Mouse (Mus musculus): Measurements from ENCODE around the gene Cldn4. TPM values are rescaled to one million over a fixed set of nuclear protein-coding genes. Genes with fewer than 3 reads are reported as not detected.
"Not testable (repeated sequence)": the region's sequence is repeated elsewhere in the genome, so short reads cannot be mapped to it uniquely, and the experiment has no call there.

Cldn4 gene
- polyA plus RNA-seq, 1 experiment from 2014 or later: 28.2 TPM

DNA sequence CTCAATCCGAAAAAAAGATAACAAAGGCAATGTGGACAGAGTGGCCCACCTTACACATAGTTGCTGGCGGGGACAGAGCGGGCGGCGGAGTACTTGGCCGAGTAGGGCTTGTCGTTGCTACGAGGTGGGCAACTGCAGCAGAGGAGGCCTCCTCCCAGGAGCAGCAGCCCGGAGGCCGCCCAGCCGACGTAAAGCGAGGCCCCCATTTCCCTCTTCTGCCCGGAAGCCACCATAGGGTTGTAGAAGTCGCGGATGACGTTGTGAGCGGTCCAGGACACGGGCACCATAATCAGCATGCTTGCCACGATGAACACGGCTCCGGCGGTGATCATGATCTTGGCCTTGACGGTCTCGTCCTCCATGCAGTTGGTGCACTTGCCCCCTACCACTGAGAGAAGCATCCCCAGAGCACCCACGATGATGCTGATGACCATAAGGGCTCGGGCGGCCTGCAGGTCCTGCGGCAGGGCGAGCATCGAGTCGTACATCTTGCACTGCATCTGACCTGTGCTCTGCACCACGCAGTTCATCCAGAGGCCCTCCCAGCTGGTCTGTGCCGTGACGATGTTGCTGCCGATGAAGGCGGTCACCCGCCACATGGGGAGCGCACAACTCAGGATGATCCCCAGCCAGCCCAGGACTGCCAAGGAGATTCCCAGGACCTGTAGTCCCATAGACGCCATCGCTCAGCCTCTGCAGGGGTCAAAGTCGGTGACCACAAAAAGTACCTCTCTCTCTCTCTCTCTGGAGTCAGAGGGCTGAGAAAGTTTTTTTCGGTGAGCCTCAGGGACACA lies 474 bp downstream of the Cldn4 start:
- 29% methylated on average over 43 of the region's 43 CpGs for WGBS
- peaks cover 11% of the 10 kb centered on the region for H3K4me1 ChIP-seq (ENCODE audit: insufficient read depth, low read depth, low read length)
- H3K27me3 ChIP-seq (replicated peaks; ENCODE audit: insufficient read depth, low read length): no peaks in the 10 kb centered on the region
- no peak for DNase-seq (ENCODE audit: low spot score)
- H3K4me3 ChIP-seq (ENCODE audit: low read depth, low read length): peak overlapping the region; percentile 40
- no peak for TF ChIP-seq CTCF (IDR thresholded peaks at IDR 0.05)
- no peak for TF ChIP-seq EP300 (IDR thresholded peaks at IDR 0.05)
- peak overlapping the region; percentile 46 for H3K9ac ChIP-seq (replicated peaks; ENCODE audit: low read depth)
- H3K4me2 ChIP-seq (replicated peaks; ENCODE audit: low read depth, low read length): peak overlapping the region; percentile 50
- H3K27ac ChIP-seq (ENCODE audit: low read length): peak overlapping the region; percentile 80
- H3K36me3 ChIP-seq (ENCODE audit: insufficient read depth, low read length): no peaks in the 10 kb centered on the region
- no peaks in the 10 kb centered on the region for H3K9me3 ChIP-seq (ENCODE audit: low read length)
- ATAC-seq: peak; percentile 5; the same call in 1 of the 2 replicates

DNA sequence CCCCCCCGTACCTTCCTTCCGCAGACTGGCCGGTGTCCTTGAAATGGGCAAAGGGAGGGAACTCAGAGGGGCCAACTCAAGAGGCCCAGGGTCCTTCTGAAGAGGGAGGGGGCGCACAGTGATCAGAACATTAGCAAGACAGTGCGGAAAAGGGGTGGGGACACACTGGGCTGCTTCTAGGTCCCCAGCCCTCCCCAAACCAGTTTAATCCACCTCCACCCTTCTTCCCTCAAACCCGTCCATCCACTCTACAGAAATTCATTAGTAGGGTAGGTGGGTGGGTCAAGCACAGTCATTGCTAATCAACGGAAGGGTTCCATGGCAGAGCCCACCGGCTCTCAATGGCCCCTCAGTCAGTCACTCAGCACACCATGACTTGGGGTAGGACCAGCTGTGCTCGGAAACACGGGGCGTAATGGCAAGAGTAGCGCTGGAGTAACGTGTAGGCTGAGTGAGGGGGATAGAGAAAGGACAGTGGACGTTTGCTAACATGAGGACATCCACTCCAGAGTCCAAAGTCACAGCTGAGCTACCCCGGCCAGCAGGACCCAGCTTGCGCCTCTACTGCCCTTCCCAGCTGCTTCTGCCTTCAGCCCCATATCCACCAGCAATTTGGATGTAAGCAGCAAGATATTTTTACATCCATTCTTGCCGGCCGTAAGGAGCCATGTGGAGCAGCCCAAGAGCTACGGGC lies 1.3 kb downstream of the Cldn4 start:
- H3K36me3 ChIP-seq (ENCODE audit: insufficient read depth, low read length): no peaks in the 10 kb centered on the region
- peak overlapping the region; percentile 50 for H3K4me2 ChIP-seq (replicated peaks; ENCODE audit: low read depth, low read length)
- 42% methylated on average over 16 of the region's 19 CpGs for WGBS
- peak overlapping the region; percentile 80 for H3K27ac ChIP-seq (ENCODE audit: low read length)
- no peaks in the 10 kb centered on the region for H3K27me3 ChIP-seq (replicated peaks; ENCODE audit: insufficient read depth, low read length)
- peak overlapping the region; percentile 40 for H3K4me3 ChIP-seq (ENCODE audit: low read depth, low read length)
- ATAC-seq: no peak
- TF ChIP-seq EP300 (IDR thresholded peaks at IDR 0.05): no peak
- no peak for TF ChIP-seq CTCF (IDR thresholded peaks at IDR 0.05)
- peak overlapping the region; percentile 46 for H3K9ac ChIP-seq (replicated peaks; ENCODE audit: low read depth)
- no peak for DNase-seq (ENCODE audit: low spot score)
- peaks cover 9% of the 10 kb centered on the region; the same call in 1 of the 2 replicates for H3K4me1 ChIP-seq (ENCODE audit: insufficient read depth, low read depth, low read length)
- no peaks in the 10 kb centered on the region for H3K9me3 ChIP-seq (ENCODE audit: low read length)

GRCm38 (mm10) chr5:134944179-134944578 lies 2.6 kb downstream of the Cldn4 start:
- ATAC-seq (peak; percentile 57), DNase-seq (ENCODE audit: low spot score) (peak; percentile 62)
- H3K4me1 ChIP-seq (ENCODE audit: insufficient read depth, low read depth, low read length): peaks cover 9% of the 10 kb centered on the region; the same call in 1 of the 2 replicates
- TF ChIP-seq EP300 (IDR thresholded peaks at IDR 0.05) (peak; percentile 76), CTCF (IDR thresholded peaks at IDR 0.05) (no peak)
- H3K4me2 ChIP-seq (replicated peaks; ENCODE audit: low read depth, low read length): no peak overlapping the region
- H3K27me3 ChIP-seq (replicated peaks; ENCODE audit: insufficient read depth, low read length): no peaks in the 10 kb centered on the region
- no peaks in the 10 kb centered on the region for H3K9me3 ChIP-seq (ENCODE audit: low read length)
- H3K4me3 ChIP-seq (ENCODE audit: low read depth, low read length): no peak overlapping the region
- H3K9ac ChIP-seq (replicated peaks; ENCODE audit: low read depth): no peak overlapping the region
- peak overlapping the region; percentile 80; the same call in 1 of the 2 replicates for H3K27ac ChIP-seq (ENCODE audit: low read length)
- no peaks in the 10 kb centered on the region for H3K36me3 ChIP-seq (ENCODE audit: insufficient read depth, low read length)
- 47% methylated on average over 5 of the region's 5 CpGs for WGBS

GRCm38 (mm10) chr5:134942740-134943139 lies 4.0 kb downstream of the Cldn4 start:
- peaks cover 7% of the 10 kb centered on the region; the same call in 1 of the 2 replicates for H3K4me1 ChIP-seq (ENCODE audit: insufficient read depth, low read depth, low read length)
- H3K9ac ChIP-seq (replicated peaks; ENCODE audit: low read depth): no peak overlapping the region
- no peak for TF ChIP-seq CTCF (IDR thresholded peaks at IDR 0.05)
- TF ChIP-seq EP300 (IDR thresholded peaks at IDR 0.05): peak; percentile 48; the same call in 1 of the 2 replicates
- peak; percentile 51 for DNase-seq (ENCODE audit: low spot score)
- WGBS: 58% methylated on average over 2 of the region's 2 CpGs
- H3K4me2 ChIP-seq (replicated peaks; ENCODE audit: low read depth, low read length): no peak overlapping the region
- no peaks in the 10 kb centered on the region for H3K36me3 ChIP-seq (ENCODE audit: insufficient read depth, low read length)
- no peak overlapping the region for H3K27ac ChIP-seq (ENCODE audit: low read length)
- no peaks in the 10 kb centered on the region for H3K27me3 ChIP-seq (replicated peaks; ENCODE audit: insufficient read depth, low read length)
- no peak for ATAC-seq
- no peak overlapping the region for H3K4me3 ChIP-seq (ENCODE audit: low read depth, low read length)
- no peaks in the 10 kb centered on the region for H3K9me3 ChIP-seq (ENCODE audit: low read length)

GRCm38 (mm10) chr5:134941472-134942209 lies 5.1 kb downstream of the Cldn4 start:
- H3K9ac ChIP-seq (replicated peaks; ENCODE audit: low read depth): no peak overlapping the region
- no peaks in the 10 kb centered on the region for H3K27me3 ChIP-seq (replicated peaks; ENCODE audit: insufficient read depth, low read length)
- no peak overlapping the region for H3K27ac ChIP-seq (ENCODE audit: low read length)
- ATAC-seq (no peak), DNase-seq (ENCODE audit: low spot score) (no peak)
- no peaks in the 10 kb centered on the region for H3K9me3 ChIP-seq (ENCODE audit: low read length)
- no peaks in the 10 kb centered on the region for H3K36me3 ChIP-seq (ENCODE audit: insufficient read depth, low read length)
- WGBS: 62% methylated on average over 14 of the region's 14 CpGs
- TF ChIP-seq EP300 (IDR thresholded peaks at IDR 0.05) (no peak), CTCF (IDR thresholded peaks at IDR 0.05) (no peak)
- H3K4me2 ChIP-seq (replicated peaks; ENCODE audit: low read depth, low read length): no peak overlapping the region
- H3K4me3 ChIP-seq (ENCODE audit: low read depth, low read length): no peak overlapping the region
- H3K4me1 ChIP-seq (ENCODE audit: insufficient read depth, low read depth, low read length): no peaks in the 10 kb centered on the region

- H3K9me3 ChIP-seq (ENCODE audit: low read length); H3K4me2 ChIP-seq (replicated peaks; ENCODE audit: low read depth, low read length); H3K9ac ChIP-seq (replicated peaks; ENCODE audit: low read depth); ATAC-seq; DNase-seq (ENCODE audit: low spot score); H3K4me1 ChIP-seq (ENCODE audit: insufficient read depth, low read depth, low read length); H3K27me3 ChIP-seq (replicated peaks; ENCODE audit: insufficient read depth, low read length); H3K36me3 ChIP-seq (ENCODE audit: insufficient read depth, low read length); H3K4me3 ChIP-seq (ENCODE audit: low read depth, low read length); H3K27ac ChIP-seq (ENCODE audit: low read length): not testable (repeated sequence)
- 89% methylated on average over 2 of the region's 7 CpGs for WGBS
Observed at GRCm38 (mm10) chr5:134939554-134939953, 7.2 kb downstream of the Cldn4 start.

Measured in lung, postnatal 0 days (tissue).